Mouse (Mus musculus) adrenal gland, postnatal 0 days (tissue): ENCODE data around the gene Tas2r108. TPM values are rescaled to one million over a fixed set of nuclear protein-coding genes. Genes with fewer than 3 reads are reported as not detected.

Source experiments
- polyA plus RNA-seq: library from polyadenylated mRNA; unstranded; fragments of >200 nt; fragmentation: Nextera tagmentation; extraction: Ambion mirVana; gene quantifications from 2 replicates; pipeline ENCODE4 v1.2.1, GENCODE M21; 2015

Tas2r108 gene
- polyA plus RNA-seq, result not detected in 2 replicates

DNA sequence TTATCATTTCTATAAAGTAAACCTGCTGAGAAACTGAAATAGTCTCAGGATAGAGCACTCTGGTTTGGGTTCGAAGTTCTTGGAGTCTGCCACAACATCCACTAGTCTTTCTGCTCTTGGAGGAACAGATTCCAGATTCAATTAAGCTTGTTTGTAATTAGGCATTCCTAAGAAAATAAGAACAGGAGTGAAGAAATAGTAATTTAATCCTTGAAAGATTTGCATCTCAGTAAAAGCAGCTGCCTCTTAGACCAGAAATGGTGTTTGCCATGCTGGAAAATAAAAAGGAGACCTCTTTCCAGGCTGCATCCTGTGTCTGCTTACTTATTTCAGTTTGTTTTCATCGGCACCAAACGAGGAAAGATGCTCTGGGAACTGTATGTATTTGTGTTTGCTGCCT, at the start of gene Tas2r108:
Tas2r108 (plus strand) TSS at position 301 of the 400 bp plus-strand sequence.

DNA sequence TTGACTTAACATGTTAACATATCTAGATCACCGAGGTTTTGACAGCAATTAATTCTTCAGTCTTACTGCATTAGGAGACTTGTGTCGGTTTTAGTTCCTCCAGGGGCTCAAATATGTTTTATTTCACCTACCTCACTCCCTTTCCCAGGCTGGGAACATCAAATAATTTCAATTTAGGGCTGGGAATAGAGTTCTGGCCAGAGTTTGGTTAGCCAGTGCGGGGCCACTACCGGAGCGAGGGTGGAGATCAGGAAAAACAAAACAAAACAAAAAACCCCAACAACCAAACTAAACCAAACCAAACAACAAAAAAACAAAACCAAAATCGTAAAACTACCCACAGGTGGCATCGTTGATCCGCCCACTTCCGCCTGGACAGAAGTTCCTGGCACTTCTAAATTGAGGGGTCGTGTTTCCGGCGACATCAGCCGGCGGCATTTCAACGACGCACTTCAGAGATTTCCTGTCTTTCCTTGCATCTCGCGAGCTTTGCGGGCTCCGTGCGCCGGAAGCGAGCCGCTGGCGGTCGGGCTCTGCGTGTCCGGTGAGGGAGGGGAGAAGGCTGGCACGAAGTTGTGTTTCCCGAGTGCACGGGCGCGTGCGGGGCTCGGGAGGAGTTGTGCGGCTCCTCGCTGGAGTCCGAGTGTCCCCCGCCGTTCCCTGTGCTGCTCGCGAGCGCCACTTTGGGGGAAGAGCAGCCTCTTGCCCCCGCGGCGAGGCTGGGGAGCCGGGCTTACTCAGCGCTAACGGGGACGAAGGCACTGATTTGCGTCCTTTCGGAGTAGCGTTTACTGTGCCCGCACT, 22.2 kb upstream of the Tas2r108 start, which contains the start of gene Ssbp1:
Ssbp1 (plus strand) TSS at position 437 of the 804 bp plus-strand sequence.

DNA sequence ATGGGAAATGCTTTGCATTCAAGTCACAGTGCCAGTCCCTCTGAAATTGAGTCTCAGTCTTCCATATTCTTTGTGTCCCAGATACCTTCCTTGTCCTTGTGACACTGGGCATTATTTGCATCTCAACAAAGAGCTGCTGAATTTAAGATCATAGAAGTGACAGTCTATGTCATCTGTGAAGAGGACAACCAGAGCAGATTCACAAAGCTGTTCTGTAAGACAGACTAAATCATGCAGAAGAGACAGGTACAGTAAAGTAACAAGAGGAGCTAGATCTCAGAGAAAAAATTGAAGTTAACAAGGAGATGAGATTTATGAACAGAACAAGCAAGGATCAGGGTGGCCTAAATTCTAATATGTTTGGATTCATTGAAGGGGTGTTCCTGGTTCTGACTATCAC, 2.4 kb upstream of the Tas2r108 start, which contains the start of gene Tas2r137:
Tas2r137 (plus strand) TSS at position 301 of the 400 bp plus-strand sequence.

DNA sequence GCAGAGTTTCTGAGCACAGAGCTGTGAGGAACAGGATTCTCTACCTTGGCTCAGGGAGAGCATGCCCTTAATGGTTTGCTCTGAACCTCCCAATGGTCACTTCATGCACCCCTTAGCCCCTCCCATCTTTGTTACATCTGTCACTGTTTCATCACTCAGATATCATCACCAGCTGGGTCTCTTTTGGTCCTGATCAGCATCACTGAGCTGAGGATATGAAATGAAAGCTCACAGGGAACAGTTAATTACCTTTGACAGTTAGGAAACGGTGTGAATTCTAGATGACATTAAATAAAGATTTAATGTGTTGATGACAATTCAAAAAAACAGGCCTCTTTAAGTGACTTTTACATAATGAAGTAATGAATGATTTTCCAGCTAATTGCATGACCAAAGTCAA, 26.1 kb downstream of the Tas2r108 start, which contains the start of gene Prss37:
Prss37 (minus strand) TSS at position 101 of the 400 bp plus-strand sequence.

Other genes with a start within 250 kb of the Tas2r108 start
- gene Agk, start 168.4 kb upstream of the Tas2r108 start, polyA plus RNA-seq, result 22.4 and 32.5 TPM in 2 replicates
- gene E330009J07Rik, start 57.4 kb upstream of the Tas2r108 start, polyA plus RNA-seq, result 4.5 and 7.0 TPM in 2 replicates
- not detected in 2 replicates for gene Wee2, start 54.4 kb upstream of the Tas2r108 start, polyA plus RNA-seq
- gene Ssbp1, start 22.2 kb upstream of the Tas2r108 start, polyA plus RNA-seq, result 191 and 199 TPM in 2 replicates
- gene Tas2r137, start 2.3 kb upstream of the Tas2r108 start, polyA plus RNA-seq, result not detected in 2 replicates
- not detected in 2 replicates for gene Prss37, start 26.0 kb downstream of the Tas2r108 start, polyA plus RNA-seq
- gene Olfr461, start 61.5 kb downstream of the Tas2r108 start, polyA plus RNA-seq, result not detected in 2 replicates
- gene Olfr460, start 76.0 kb downstream of the Tas2r108 start, polyA plus RNA-seq, result not detected in 2 replicates
- 2.2 and 2.9 TPM in 2 replicates for gene Clec5a, start 92.3 kb downstream of the Tas2r108 start, polyA plus RNA-seq
- not detected in 2 replicates for gene Tas2r138, start 119.8 kb downstream of the Tas2r108 start, polyA plus RNA-seq
- gene Mgam, start 135.3 kb downstream of the Tas2r108 start, polyA plus RNA-seq, result 0.29 and 0.57 TPM in 2 replicates